Mouse (Mus musculus): ENCODE data around the gene Plxdc1. TPM values are rescaled to one million over a fixed set of nuclear protein-coding genes. Genes with fewer than 3 reads are reported as not detected.

The Plxdc1 gene
- polyA plus RNA-seq, 1 experiment from 2014 or later = not detected

GRCm38 (mm10) chr11:98005686-98006085 is 19.4 kb upstream of the Plxdc1 start:
- H3K27me3 ChIP-seq (ENCODE audit: control insufficient read depth, insufficient read depth, low read length) = peaks cover 33% of the 10 kb centered on the region
- no peaks in the 10 kb centered on the region for H3K9me3 ChIP-seq (replicated peaks; ENCODE audit: control insufficient read depth, low read length)
- H3K4me2 ChIP-seq = no peak overlapping the region
- H3K36me3 ChIP-seq (ENCODE audit: control insufficient read depth, insufficient read depth, low read length) = peaks cover 4% of the 10 kb centered on the region; the same call in 1 of the 2 replicates
- WGBS (ENCODE audit: insufficient replicate concordance) = 71% methylated on average over 10 of the region's 10 CpGs
- no peak for ATAC-seq (replicated peaks; ENCODE audit: insufficient number of reproducible peaks, low FRiP score, low TSS enrichment)
- H3K4me3 ChIP-seq (ENCODE audit: low read depth, low read length) = no peak overlapping the region
- peaks cover 12% of the 10 kb centered on the region for H3K4me1 ChIP-seq (ENCODE audit: control insufficient read depth, insufficient read depth, low read length)
- H3K9ac ChIP-seq (ENCODE audit: low read depth, low read length) = no peak overlapping the region
- no peak overlapping the region for H3K27ac ChIP-seq (ENCODE audit: low read depth, low read length)

GRCm38 (mm10) chr11:98005076-98005475 is 18.8 kb upstream of the Plxdc1 start:
- Histone ChIP-seq H3K4me3 (ENCODE audit: low read depth, low read length) (no peak overlapping the region), H3K27me3 (ENCODE audit: control insufficient read depth, insufficient read depth, low read length) (peaks cover 36% of the 10 kb centered on the region), H3K4me1 (ENCODE audit: control insufficient read depth, insufficient read depth, low read length) (peaks cover 12% of the 10 kb centered on the region), H3K9ac (ENCODE audit: low read depth, low read length) (no peak overlapping the region), H3K4me2 (no peak overlapping the region), H3K36me3 (ENCODE audit: control insufficient read depth, insufficient read depth, low read length) (peaks cover 4% of the 10 kb centered on the region; the same call in 1 of the 2 replicates), H3K27ac (ENCODE audit: low read depth, low read length) (no peak overlapping the region), H3K9me3 (replicated peaks; ENCODE audit: control insufficient read depth, low read length) (no peaks in the 10 kb centered on the region)
- no peak for ATAC-seq (replicated peaks; ENCODE audit: insufficient number of reproducible peaks, low FRiP score, low TSS enrichment)
- WGBS (ENCODE audit: insufficient replicate concordance) = 35% methylated on average over 13 of the region's 13 CpGs

- H3K27me3 ChIP-seq (ENCODE audit: control insufficient read depth, insufficient read depth, low read length) = peaks cover 45% of the 10 kb centered on the region
These were observed 17.9 kb upstream of the Plxdc1 start for GRCm38 (mm10) chr11:98004161-98004560.

GRCm38 (mm10) chr11:98003171-98003671 is 17.0 kb upstream of the Plxdc1 start:
- Histone ChIP-seq H3K27me3 (ENCODE audit: control insufficient read depth, insufficient read depth, low read length) (peaks cover 45% of the 10 kb centered on the region), H3K4me2 (peak overlapping the region; percentile 61), H3K9me3 (replicated peaks; ENCODE audit: control insufficient read depth, low read length) (no peaks in the 10 kb centered on the region), H3K9ac (ENCODE audit: low read depth, low read length) (no peak overlapping the region), H3K4me1 (ENCODE audit: control insufficient read depth, insufficient read depth, low read length) (peaks cover 12% of the 10 kb centered on the region), H3K36me3 (ENCODE audit: control insufficient read depth, insufficient read depth, low read length) (peaks cover 4% of the 10 kb centered on the region; the same call in 1 of the 2 replicates), H3K4me3 (ENCODE audit: low read depth, low read length) (peak overlapping the region; percentile 30), H3K27ac (ENCODE audit: low read depth, low read length) (no peak overlapping the region)
- ATAC-seq (replicated peaks; ENCODE audit: insufficient number of reproducible peaks, low FRiP score, low TSS enrichment) = no peak
- 37% methylated on average over 17 of the region's 17 CpGs for WGBS (ENCODE audit: insufficient replicate concordance)

More at GRCm38 (mm10) chr11:98004161-98004560, 17.9 kb upstream of the Plxdc1 start:
- H3K36me3 ChIP-seq (ENCODE audit: control insufficient read depth, insufficient read depth, low read length) = peaks cover 4% of the 10 kb centered on the region; the same call in 1 of the 2 replicates
- 59% methylated on average over 8 of the region's 8 CpGs for WGBS (ENCODE audit: insufficient replicate concordance)
- no peak overlapping the region for H3K4me2 ChIP-seq
- peaks cover 12% of the 10 kb centered on the region for H3K4me1 ChIP-seq (ENCODE audit: control insufficient read depth, insufficient read depth, low read length)
- H3K9me3 ChIP-seq (replicated peaks; ENCODE audit: control insufficient read depth, low read length) = no peaks in the 10 kb centered on the region
- H3K27ac ChIP-seq (ENCODE audit: low read depth, low read length) = no peak overlapping the region
- no peak for ATAC-seq (replicated peaks; ENCODE audit: insufficient number of reproducible peaks, low FRiP score, low TSS enrichment)
- H3K9ac ChIP-seq (ENCODE audit: low read depth, low read length) = no peak overlapping the region
- no peak overlapping the region for H3K4me3 ChIP-seq (ENCODE audit: low read depth, low read length)

GRCm38 (mm10) chr11:98002627-98003026 is 16.4 kb upstream of the Plxdc1 start:
- peaks cover 4% of the 10 kb centered on the region; the same call in 1 of the 2 replicates for H3K36me3 ChIP-seq (ENCODE audit: control insufficient read depth, insufficient read depth, low read length)
- H3K4me3 ChIP-seq (ENCODE audit: low read depth, low read length) = peak overlapping the region; percentile 30
- peaks cover 12% of the 10 kb centered on the region for H3K4me1 ChIP-seq (ENCODE audit: control insufficient read depth, insufficient read depth, low read length)
- H3K27ac ChIP-seq (ENCODE audit: low read depth, low read length) = no peak overlapping the region
- peak overlapping the region; percentile 61 for H3K4me2 ChIP-seq
- H3K9me3 ChIP-seq (replicated peaks; ENCODE audit: control insufficient read depth, low read length) = no peaks in the 10 kb centered on the region
- H3K9ac ChIP-seq (ENCODE audit: low read depth, low read length) = no peak overlapping the region
- WGBS (ENCODE audit: insufficient replicate concordance) = 5% methylated on average over 12 of the region's 12 CpGs
- peaks cover 45% of the 10 kb centered on the region for H3K27me3 ChIP-seq (ENCODE audit: control insufficient read depth, insufficient read depth, low read length)
- no peak for ATAC-seq (replicated peaks; ENCODE audit: insufficient number of reproducible peaks, low FRiP score, low TSS enrichment)

GRCm38 (mm10) chr11:98001986-98002385 is 15.7 kb upstream of the Plxdc1 start:
- peaks cover 12% of the 10 kb centered on the region for H3K4me1 ChIP-seq (ENCODE audit: control insufficient read depth, insufficient read depth, low read length)
- peaks cover 4% of the 10 kb centered on the region; the same call in 1 of the 2 replicates for H3K36me3 ChIP-seq (ENCODE audit: control insufficient read depth, insufficient read depth, low read length)
- H3K4me3 ChIP-seq (ENCODE audit: low read depth, low read length) = no peak overlapping the region
- H3K9me3 ChIP-seq (replicated peaks; ENCODE audit: control insufficient read depth, low read length) = no peaks in the 10 kb centered on the region
- H3K4me2 ChIP-seq = no peak overlapping the region; the same call in 1 of the 2 replicates
- peaks cover 48% of the 10 kb centered on the region for H3K27me3 ChIP-seq (ENCODE audit: control insufficient read depth, insufficient read depth, low read length)
- no peak for ATAC-seq (replicated peaks; ENCODE audit: insufficient number of reproducible peaks, low FRiP score, low TSS enrichment)
- 57% methylated on average over 6 of the region's 6 CpGs for WGBS (ENCODE audit: insufficient replicate concordance)
- no peak overlapping the region for H3K27ac ChIP-seq (ENCODE audit: low read depth, low read length)
- H3K9ac ChIP-seq (ENCODE audit: low read depth, low read length) = no peak overlapping the region

GRCm38 (mm10) chr11:98001351-98001824 is 15.1 kb upstream of the Plxdc1 start:
- 30% methylated on average over 11 of the region's 11 CpGs for WGBS (ENCODE audit: insufficient replicate concordance)
- Histone ChIP-seq H3K36me3 (ENCODE audit: control insufficient read depth, insufficient read depth, low read length) (peaks cover 4% of the 10 kb centered on the region; the same call in 1 of the 2 replicates), H3K9ac (ENCODE audit: low read depth, low read length) (no peak overlapping the region)

GRCm38 (mm10) chr11:98000378-98001140 is 14.3 kb upstream of the Plxdc1 start:
- H3K4me1 ChIP-seq (ENCODE audit: control insufficient read depth, insufficient read depth, low read length) = peaks cover 13% of the 10 kb centered on the region
- ATAC-seq (replicated peaks; ENCODE audit: insufficient number of reproducible peaks, low FRiP score, low TSS enrichment) = no peak

More at GRCm38 (mm10) chr11:98001351-98001824, 15.1 kb upstream of the Plxdc1 start:
- Histone ChIP-seq H3K27me3 (ENCODE audit: control insufficient read depth, insufficient read depth, low read length) (peaks cover 52% of the 10 kb centered on the region), H3K4me2 (no peak overlapping the region), H3K9me3 (replicated peaks; ENCODE audit: control insufficient read depth, low read length) (no peaks in the 10 kb centered on the region), H3K4me3 (ENCODE audit: low read depth, low read length) (no peak overlapping the region), H3K27ac (ENCODE audit: low read depth, low read length) (no peak overlapping the region), H3K4me1 (ENCODE audit: control insufficient read depth, insufficient read depth, low read length) (peaks cover 12% of the 10 kb centered on the region)
- ATAC-seq (replicated peaks; ENCODE audit: insufficient number of reproducible peaks, low FRiP score, low TSS enrichment) = no peak

More at GRCm38 (mm10) chr11:98000378-98001140, 14.3 kb upstream of the Plxdc1 start:
- WGBS (ENCODE audit: insufficient replicate concordance) = 27% methylated on average over 7 of the region's 7 CpGs
- no peaks in the 10 kb centered on the region for H3K9me3 ChIP-seq (replicated peaks; ENCODE audit: control insufficient read depth, low read length)
- no peak overlapping the region for H3K4me3 ChIP-seq (ENCODE audit: low read depth, low read length)
- H3K36me3 ChIP-seq (ENCODE audit: control insufficient read depth, insufficient read depth, low read length) = peaks cover 4% of the 10 kb centered on the region; the same call in 1 of the 2 replicates
- no peak overlapping the region for H3K4me2 ChIP-seq
- no peak overlapping the region for H3K27ac ChIP-seq (ENCODE audit: low read depth, low read length)
- no peak overlapping the region for H3K9ac ChIP-seq (ENCODE audit: low read depth, low read length)
- peaks cover 54% of the 10 kb centered on the region for H3K27me3 ChIP-seq (ENCODE audit: control insufficient read depth, insufficient read depth, low read length)

Measured in heart, embryonic 11.5 days (tissue).